Mouse (Mus musculus) heart, adult 2 months (tissue): Measurements from ENCODE around the gene Hsd3b7.

ENCODE experiments used
- CTCF ChIP-seq: fragments of 200-600 bp; IDR thresholded peaks from 2 replicates; pipeline ENCODE4 v1.8.1; 2022; ENCODE audit warnings: antibody characterized with exemption, mild to moderate bottlenecking, moderate library complexity
- EP300 ChIP-seq: fragments of 200-500 bp; IDR thresholded peaks from 2 replicates; pipeline ENCODE4 v1.6.1; 2011; ENCODE audit warnings: low read depth, low read length, control low read depth; ENCODE audit not compliant: insufficient read depth
- POLR2A ChIP-seq: fragments of 200-500 bp; IDR thresholded peaks from 2 replicates; pipeline ENCODE4 v1.6.1; 2011; ENCODE audit warnings: mild to moderate bottlenecking, low read depth, low read length, control low read depth; ENCODE audit not compliant: insufficient read depth

- peak; percentile 30; the same call in 1 of the 2 replicates for TF ChIP-seq EP300
- no peak for TF ChIP-seq CTCF
- TF ChIP-seq POLR2A: peak; percentile 63
Observed at GRCm38 (mm10) chr7:127776426-127776825, 24.0 kb upstream of the Hsd3b7 start, which contains the start of gene Setd1a.
